Mouse (Mus musculus) liver, adult 2 months (tissue): ENCODE measurements around the gene Rab24.

ENCODE experiments used
- CTCF ChIP-seq: fragments of 200-500 bp; IDR thresholded peaks from 2 replicates; pipeline ENCODE4 v1.5.1; 2011; ENCODE audit warnings: low read depth, low read length, control low read depth
- POLR2A ChIP-seq: fragments of 200-500 bp; IDR thresholded peaks from 2 replicates; pipeline ENCODE4 v1.6.1; 2011; ENCODE audit warnings: low read length, control low read depth; ENCODE audit not compliant: insufficient read depth; ENCODE audit errors: extremely low read depth

GRCm38 (mm10) chr13:55313051-55313450 lies 8.7 kb downstream of the Rab24 start:
- TF ChIP-seq CTCF (no peak), POLR2A (no peak)
